Mouse (Mus musculus) ES-E14 (cell line): ENCODE measurements around the gene Ptges.

Experiments used
- CHD2 ChIP-seq: IDR thresholded peaks from 2 replicates; pipeline ENCODE4 v1.6.1; 2014; ENCODE audit warnings: mild to moderate bottlenecking, low read depth, low read length, inconsistent platforms
- HCFC1 ChIP-seq: IDR thresholded peaks from 2 replicates; pipeline ENCODE4 v1.6.1; 2012; ENCODE audit warnings: low read length, inconsistent platforms, borderline replicate concordance; ENCODE audit not compliant: insufficient read depth
- MAFK ChIP-seq: IDR thresholded peaks from 2 replicates; pipeline ENCODE4 v1.6.1; 2014; ENCODE audit warnings: mild to moderate bottlenecking, low read depth, low read length, inconsistent platforms; ENCODE audit not compliant: insufficient read depth
- ZC3H11A ChIP-seq: IDR thresholded peaks from 2 replicates; pipeline ENCODE4 v1.6.1; 2012; ENCODE audit warnings: low read depth, mild to moderate bottlenecking, inconsistent platforms, low read length, borderline replicate concordance
- ZNF384 ChIP-seq: IDR thresholded peaks from 2 replicates; pipeline ENCODE4 v1.6.1; 2012; ENCODE audit warnings: low read depth, low read length, inconsistent platforms

GRCm38 (mm10) chr2:30926381-30926780 is 3.3 kb downstream of the Ptges start:
- no peak for TF ChIP-seq HCFC1
- no peak for TF ChIP-seq CHD2
- TF ChIP-seq MAFK: no peak
- TF ChIP-seq ZC3H11A: no peak
- no peak for TF ChIP-seq ZNF384
